Mouse (Mus musculus): ENCODE measurements around the gene Gstk1. TPM values are rescaled to one million over a fixed set of nuclear protein-coding genes. Genes with fewer than 3 reads are reported as not detected.

Gene Gstk1
- polyA plus RNA-seq, 1 experiment: 14.8 TPM

DNA sequence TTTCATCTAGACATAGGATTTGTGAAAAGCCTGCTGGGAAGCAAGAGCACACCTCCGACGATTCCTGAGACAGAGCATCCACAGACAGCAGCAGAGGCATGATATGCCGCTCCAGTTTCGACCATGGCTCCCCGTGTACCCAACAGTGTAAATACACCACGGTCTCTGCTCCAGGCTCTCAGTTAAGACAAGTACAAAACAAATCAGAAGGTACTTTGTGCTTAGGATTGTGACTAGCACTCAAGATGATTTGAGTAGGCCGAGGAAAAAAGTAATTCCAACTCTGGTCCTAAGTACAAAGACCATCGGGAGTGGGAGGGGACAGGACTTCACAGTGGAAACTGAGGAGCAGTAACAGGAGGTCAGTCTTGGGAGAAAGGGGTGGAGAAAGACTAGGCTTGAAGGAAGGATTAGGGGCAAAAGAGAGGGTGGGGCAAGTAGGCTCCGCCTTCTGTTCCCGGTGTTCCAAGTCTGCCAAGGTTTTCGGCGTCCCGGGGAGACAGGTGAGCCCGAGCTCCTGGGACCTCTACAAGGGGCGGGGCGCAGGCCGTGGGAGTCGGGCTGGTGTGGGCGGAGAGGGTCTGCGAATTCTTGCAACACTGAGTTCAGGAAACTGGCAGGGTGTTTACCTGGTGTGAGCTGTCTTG is 15.9 kb downstream of the Gstk1 start, which contains the start of gene Tmem139:
Tmem139 (plus strand) TSS at position 447 of the 647 bp plus-strand sequence.
- Histone ChIP-seq H3K9me3 (replicated peaks; ENCODE audit: control insufficient read depth, insufficient read depth, low read length, poor library complexity, severe bottlenecking) (no peaks in the 10 kb centered on the region), H3K36me3 (ENCODE audit: control insufficient read depth, insufficient read depth, low read length, poor library complexity, severe bottlenecking) (peaks cover 2% of the 10 kb centered on the region; the same call in 1 of the 2 replicates), H3K27ac (ENCODE audit: insufficient read depth, low read length) (0 out of 2 replicates have a peak within 1 kb of the TSS, but pooled peaks have one; percentile 9), H3K4me3 (ENCODE audit: low read depth, low read length) (peak within 1 kb of the TSS; percentile 42), H3K9ac (ENCODE audit: low read depth, poor library complexity, severe bottlenecking) (peak within 1 kb of the TSS; percentile 10), H3K4me1 (ENCODE audit: control insufficient read depth, insufficient read depth, low read length) (peaks cover 3% of the 10 kb centered on the region), H3K27me3 (ENCODE audit: control insufficient read depth, insufficient read depth, low read length, poor library complexity, severe bottlenecking) (no peaks in the 10 kb centered on the region)
- TF ChIP-seq POLR2A (IDR thresholded peaks at IDR 0.05; ENCODE audit: insufficient read depth, low read length) (no peak), EP300 (IDR thresholded peaks at IDR 0.05; ENCODE audit: insufficient read depth, low read depth, low read length) (no peak), CTCF (IDR thresholded peaks at IDR 0.05; ENCODE audit: low read depth, low read length) (no peak)

DNA sequence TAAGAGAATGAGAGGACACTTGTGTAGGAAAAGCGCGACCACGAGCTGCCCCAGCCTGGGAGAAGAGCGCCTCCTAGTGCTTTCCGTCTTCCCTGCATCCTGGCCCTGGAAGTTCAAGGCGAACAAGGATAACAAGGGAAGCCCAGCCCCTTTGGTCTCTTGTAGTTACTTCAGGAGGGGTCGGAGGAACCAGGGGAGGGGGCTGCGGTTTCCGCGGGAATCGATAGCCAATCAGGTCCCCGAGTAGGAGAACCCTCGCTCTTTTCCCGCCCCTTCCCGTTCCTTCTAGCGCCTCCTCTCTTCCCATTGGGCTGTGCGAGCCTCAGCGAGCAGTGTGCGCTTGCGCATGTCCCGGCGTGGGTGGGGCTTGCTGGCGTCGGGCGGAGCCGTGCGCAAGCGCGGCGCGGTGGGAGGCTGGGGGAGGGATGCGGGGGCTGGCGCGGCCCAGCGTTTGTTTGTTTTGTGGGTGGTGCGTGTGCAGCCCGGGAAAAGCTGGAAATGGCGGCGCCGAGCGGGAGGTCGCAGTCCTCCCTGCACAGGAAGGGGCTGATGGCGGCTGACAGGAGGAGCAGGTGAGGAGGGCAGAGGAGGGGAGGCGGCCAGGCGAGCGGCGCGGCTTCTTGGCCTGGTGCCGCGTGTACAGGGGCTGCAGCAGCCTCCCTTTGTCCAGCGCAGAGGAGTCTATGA is 19.0 kb downstream of the Gstk1 start, which contains the start of gene Casp2:
Casp2 (plus strand) TSS at position 360 of the 687 bp plus-strand sequence.
- Histone ChIP-seq H3K27me3 (ENCODE audit: control insufficient read depth, insufficient read depth, low read length, poor library complexity, severe bottlenecking) (no peaks in the 10 kb centered on the region), H3K4me3 (ENCODE audit: low read depth, low read length) (peak within 1 kb of the TSS; percentile 76), H3K4me1 (ENCODE audit: control insufficient read depth, insufficient read depth, low read length) (peaks cover 3% of the 10 kb centered on the region), H3K9ac (ENCODE audit: low read depth, poor library complexity, severe bottlenecking) (peak within 1 kb of the TSS; percentile 79), H3K9me3 (replicated peaks; ENCODE audit: control insufficient read depth, insufficient read depth, low read length, poor library complexity, severe bottlenecking) (no peaks in the 10 kb centered on the region), H3K36me3 (ENCODE audit: control insufficient read depth, insufficient read depth, low read length, poor library complexity, severe bottlenecking) (peaks cover 30% of the 10 kb centered on the region), H3K27ac (ENCODE audit: insufficient read depth, low read length) (0 out of 2 replicates have a peak within 1 kb of the TSS, but pooled peaks have one; percentile 0)
- TF ChIP-seq EP300 (IDR thresholded peaks at IDR 0.05; ENCODE audit: insufficient read depth, low read depth, low read length) (no peak), CTCF (IDR thresholded peaks at IDR 0.05; ENCODE audit: low read depth, low read length) (peak; percentile 93), POLR2A (IDR thresholded peaks at IDR 0.05; ENCODE audit: insufficient read depth, low read length) (no peak)

DNA sequence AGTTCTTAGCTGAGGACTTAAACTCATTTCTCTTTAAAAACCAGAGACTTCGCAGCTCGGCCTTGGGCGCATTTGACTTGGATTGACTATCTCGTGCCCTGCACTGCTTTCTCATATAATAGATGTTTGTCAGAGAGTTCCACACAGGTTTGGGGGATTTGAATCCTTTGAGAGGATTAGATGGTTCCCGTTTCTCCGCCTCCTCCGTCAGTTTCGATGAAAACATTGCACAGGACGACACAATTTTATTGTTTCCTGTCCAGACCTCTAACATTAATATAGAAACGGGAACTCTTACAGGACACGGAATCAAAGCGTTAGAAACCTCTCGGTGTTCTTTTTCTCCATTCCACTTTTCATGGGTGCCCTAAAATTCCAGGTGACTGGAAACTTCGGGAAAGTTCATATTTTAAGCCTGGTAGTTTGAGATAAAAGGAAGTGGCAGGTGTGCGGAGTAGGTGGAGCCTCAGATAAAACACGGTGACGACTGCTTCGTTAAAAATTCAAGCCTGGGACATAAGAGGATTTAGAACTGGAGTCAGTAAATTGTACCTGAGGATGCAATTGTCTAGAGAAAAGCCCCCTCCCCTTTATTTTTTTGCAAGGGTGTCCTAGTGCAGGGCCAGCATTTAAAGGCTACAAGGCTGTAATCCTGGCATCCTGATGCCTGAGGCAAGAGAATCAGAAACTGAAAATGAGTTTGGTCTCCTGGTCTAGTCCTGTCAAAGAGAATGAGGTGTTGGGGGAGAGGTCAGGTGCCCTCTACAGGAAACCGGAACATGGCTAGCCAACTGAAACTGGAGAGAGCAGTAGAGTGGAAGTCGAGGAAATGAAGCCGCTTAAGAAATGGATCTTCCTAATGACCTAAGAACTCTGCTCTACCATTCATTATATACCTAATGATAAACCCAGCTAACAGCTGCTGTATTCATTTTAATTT is 19.9 kb downstream of the Gstk1 start:
- Histone ChIP-seq H3K4me3 (ENCODE audit: low read depth, low read length) (peak overlapping the region; percentile 76), H3K27ac (ENCODE audit: insufficient read depth, low read length) (0 out of 2 replicates have a peak overlapping the region, but pooled peaks have one; percentile 0), H3K9ac (ENCODE audit: low read depth, poor library complexity, severe bottlenecking) (peak overlapping the region; percentile 79), H3K9me3 (replicated peaks; ENCODE audit: control insufficient read depth, insufficient read depth, low read length, poor library complexity, severe bottlenecking) (no peaks in the 10 kb centered on the region), H3K4me1 (ENCODE audit: control insufficient read depth, insufficient read depth, low read length) (peaks cover 3% of the 10 kb centered on the region), H3K27me3 (ENCODE audit: control insufficient read depth, insufficient read depth, low read length, poor library complexity, severe bottlenecking) (no peaks in the 10 kb centered on the region), H3K36me3 (ENCODE audit: control insufficient read depth, insufficient read depth, low read length, poor library complexity, severe bottlenecking) (peaks cover 38% of the 10 kb centered on the region)
- TF ChIP-seq CTCF (IDR thresholded peaks at IDR 0.05; ENCODE audit: low read depth, low read length) (no peak), POLR2A (IDR thresholded peaks at IDR 0.05; ENCODE audit: insufficient read depth, low read length) (no peak), EP300 (IDR thresholded peaks at IDR 0.05; ENCODE audit: insufficient read depth, low read depth, low read length) (no peak)

DNA sequence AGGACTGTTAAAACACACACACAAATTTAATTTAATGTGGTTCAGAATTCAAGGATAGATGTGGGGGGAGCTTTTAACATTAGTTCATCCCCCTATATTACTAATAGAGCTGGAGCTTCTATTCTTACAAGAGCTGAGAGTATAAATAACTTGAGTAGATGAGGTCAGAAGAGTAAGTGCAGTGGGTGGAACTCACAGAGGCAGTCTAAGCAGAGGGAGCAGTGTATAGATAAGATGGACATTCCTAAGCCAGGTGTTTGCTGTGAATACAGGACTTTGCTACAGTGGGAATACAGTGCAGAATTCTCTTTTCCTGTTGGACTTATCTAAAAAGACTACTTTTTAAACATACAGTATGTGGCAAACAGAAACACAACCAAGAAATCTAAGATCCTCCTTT is 25.1 kb downstream of the Gstk1 start:
- Histone ChIP-seq H3K9ac (ENCODE audit: low read depth, poor library complexity, severe bottlenecking) (no peak overlapping the region), H3K36me3 (ENCODE audit: control insufficient read depth, insufficient read depth, low read length, poor library complexity, severe bottlenecking) (peaks cover 80% of the 10 kb centered on the region), H3K27ac (ENCODE audit: insufficient read depth, low read length) (no peak overlapping the region), H3K4me1 (ENCODE audit: control insufficient read depth, insufficient read depth, low read length) (no peaks in the 10 kb centered on the region), H3K27me3 (ENCODE audit: control insufficient read depth, insufficient read depth, low read length, poor library complexity, severe bottlenecking) (no peaks in the 10 kb centered on the region), H3K9me3 (replicated peaks; ENCODE audit: control insufficient read depth, insufficient read depth, low read length, poor library complexity, severe bottlenecking) (no peaks in the 10 kb centered on the region), H3K4me3 (ENCODE audit: low read depth, low read length) (no peak overlapping the region)
- TF ChIP-seq POLR2A (IDR thresholded peaks at IDR 0.05; ENCODE audit: insufficient read depth, low read length) (no peak), CTCF (IDR thresholded peaks at IDR 0.05; ENCODE audit: low read depth, low read length) (no peak), EP300 (IDR thresholded peaks at IDR 0.05; ENCODE audit: insufficient read depth, low read depth, low read length) (no peak)

DNA sequence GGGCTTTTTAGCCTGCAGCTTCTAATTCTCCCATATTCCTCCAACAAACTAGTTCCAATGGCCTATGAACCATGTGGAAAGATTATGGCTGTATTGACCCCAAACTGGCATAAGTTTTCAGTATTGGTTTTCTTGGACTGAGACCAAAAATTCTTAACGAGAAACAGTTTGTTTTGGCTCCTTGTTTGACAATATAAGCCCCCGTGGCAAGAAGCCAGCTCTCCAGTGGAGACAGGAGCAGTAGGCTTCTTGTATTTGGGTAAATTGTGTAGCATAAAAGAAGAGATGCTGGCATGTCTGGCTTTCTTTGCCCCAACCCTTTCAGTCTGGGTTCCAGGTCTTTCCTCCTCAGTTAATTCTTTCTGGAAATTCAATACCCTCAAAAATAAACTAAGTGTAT is 30.4 kb downstream of the Gstk1 start:
- no peak overlapping the region for H3K9ac ChIP-seq (ENCODE audit: low read depth, poor library complexity, severe bottlenecking)
- no peaks in the 10 kb centered on the region for H3K27me3 ChIP-seq (ENCODE audit: control insufficient read depth, insufficient read depth, low read length, poor library complexity, severe bottlenecking)
- peaks cover 88% of the 10 kb centered on the region for H3K36me3 ChIP-seq (ENCODE audit: control insufficient read depth, insufficient read depth, low read length, poor library complexity, severe bottlenecking)
- H3K9me3 ChIP-seq (replicated peaks; ENCODE audit: control insufficient read depth, insufficient read depth, low read length, poor library complexity, severe bottlenecking): no peaks in the 10 kb centered on the region
- H3K4me3 ChIP-seq (ENCODE audit: low read depth, low read length): no peak overlapping the region
- no peak overlapping the region for H3K27ac ChIP-seq (ENCODE audit: insufficient read depth, low read length)
- TF ChIP-seq EP300 (IDR thresholded peaks at IDR 0.05; ENCODE audit: insufficient read depth, low read depth, low read length) (no peak), CTCF (IDR thresholded peaks at IDR 0.05; ENCODE audit: low read depth, low read length) (no peak), POLR2A (IDR thresholded peaks at IDR 0.05; ENCODE audit: insufficient read depth, low read length) (no peak)
- no peaks in the 10 kb centered on the region for H3K4me1 ChIP-seq (ENCODE audit: control insufficient read depth, insufficient read depth, low read length)

Data from ES-Bruce4 (cell line).